Mouse (Mus musculus): ENCODE data around the gene Glod4.
"Not testable (repeated sequence)": the region's sequence is repeated elsewhere in the genome, so short reads cannot be mapped to it uniquely, and the experiment has no call there.

The Glod4 gene

DNA sequence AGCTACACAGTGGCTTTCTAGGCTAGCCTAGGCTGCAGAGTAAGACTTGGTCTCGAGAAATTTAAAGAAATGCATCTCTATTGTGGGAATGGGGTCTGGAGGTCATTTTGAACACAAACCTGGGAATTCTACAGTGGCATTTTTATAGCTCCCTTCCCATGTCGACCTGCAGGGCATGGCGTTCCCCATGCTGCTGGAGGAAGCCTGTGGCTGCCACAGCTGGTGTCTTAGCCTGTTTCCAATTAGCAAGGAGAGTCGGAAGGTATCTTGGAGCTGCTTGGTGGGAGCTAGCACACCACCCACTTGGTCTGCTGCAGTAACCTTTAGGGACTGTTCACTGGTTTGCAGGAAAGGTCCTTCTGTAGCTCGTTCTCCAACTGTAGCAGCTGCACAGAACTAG, 12.6 kb upstream of the Glod4 start:
- no peak for DNase-seq

DNA sequence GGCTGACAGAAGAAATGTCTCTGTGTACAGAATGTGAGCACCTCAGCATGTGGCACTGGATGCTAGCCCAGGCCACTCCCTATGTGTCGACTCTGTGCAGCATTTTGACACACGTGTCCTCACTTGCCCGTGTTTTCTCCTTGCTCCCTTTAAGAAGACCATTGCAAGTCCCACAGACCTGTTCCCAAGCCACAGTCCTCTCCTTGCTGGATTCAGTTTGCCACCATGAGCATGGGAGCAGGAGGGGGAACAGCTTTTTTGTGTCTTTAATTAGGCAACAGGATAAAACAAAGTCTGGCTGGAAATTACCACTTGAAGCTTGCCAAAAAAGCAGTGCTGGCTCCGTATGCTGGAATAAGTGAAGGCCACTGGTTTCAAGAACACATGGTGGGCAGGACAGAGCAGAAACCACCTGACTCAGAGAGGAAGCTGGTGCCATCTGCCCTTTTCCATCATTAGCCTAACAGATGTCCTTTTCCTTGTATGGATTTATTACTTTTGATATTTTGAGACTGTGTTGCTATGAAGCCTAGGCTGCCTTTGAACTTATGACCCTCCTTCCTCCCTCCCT, 12.0 kb upstream of the Glod4 start:
- peak; percentile 71 for DNase-seq

DNA sequence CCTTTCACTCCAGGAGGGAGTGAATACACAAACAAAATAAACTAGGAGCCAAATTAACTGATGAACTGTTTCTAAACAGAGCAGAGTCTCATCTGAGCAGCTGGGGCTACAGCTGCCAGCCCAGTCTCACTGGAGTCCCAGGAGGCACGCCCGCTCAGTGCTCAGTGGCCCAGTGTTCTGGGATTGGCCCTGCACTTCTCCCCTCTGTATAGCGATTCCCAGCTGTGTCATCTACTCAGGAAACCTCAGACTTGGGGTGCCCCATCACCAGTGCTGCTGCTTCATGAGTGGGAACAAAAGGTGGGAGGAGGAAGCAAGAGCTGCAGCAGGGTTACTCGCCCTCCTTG, 10.4 kb upstream of the Glod4 start:
- DNase-seq: no peak

DNA sequence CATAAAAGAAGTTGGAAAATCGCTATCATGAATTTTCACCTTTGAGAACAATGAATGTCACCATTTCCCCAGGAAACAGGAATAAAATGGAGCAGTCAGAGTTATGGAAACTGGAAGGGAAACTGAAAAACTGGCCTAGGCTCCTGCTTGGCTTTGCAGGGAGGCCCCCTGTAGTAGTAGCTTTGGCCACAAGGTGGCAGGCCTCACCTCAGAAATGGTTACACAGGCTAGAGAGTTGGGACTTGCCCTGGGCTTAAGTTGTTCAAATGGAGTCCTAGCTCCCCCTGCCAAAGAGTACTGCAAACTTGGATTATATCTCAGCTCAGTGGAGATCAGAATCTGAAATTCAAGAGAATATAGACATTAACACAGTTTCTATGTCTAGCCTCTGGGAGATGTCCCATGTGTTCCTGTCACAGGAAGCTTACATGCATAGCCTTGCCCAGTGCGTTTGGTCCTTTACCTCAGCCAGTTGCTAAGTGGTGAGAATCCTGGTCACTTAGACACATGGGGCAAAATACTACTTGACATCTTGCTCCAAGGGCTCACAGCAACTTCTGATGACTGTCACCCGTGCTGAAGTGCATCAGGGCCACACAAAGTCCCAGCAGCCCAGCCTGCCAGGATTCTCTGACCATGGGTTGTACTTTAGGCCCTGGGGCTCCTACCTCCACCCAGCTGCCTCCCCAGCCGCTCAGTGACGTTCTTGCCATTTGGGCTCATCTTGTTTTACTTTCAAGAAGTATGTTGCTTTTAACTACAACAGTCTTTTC, 9.8 kb upstream of the Glod4 start:
- peak; percentile 83 for DNase-seq

DNA sequence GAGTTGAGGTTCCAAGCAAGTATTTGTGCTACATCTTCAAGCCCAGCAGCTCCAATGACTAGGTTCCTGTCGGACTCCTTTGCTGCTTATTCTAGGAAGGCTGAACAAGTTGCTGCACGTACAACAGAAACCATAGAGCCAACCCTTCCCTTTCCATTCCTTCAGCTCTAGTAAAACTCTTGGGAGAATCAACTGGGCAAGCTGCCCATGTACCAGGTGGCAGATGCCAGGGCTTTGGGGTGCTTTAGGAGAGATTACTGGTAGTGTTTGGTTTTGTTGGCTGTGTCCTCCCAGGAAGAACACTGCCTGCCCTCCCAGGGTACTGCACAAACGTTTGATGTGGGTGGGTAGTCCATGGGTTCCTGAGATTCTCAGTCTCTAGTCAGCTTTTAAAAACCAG, 8.5 kb upstream of the Glod4 start:
- no peak for DNase-seq

DNA sequence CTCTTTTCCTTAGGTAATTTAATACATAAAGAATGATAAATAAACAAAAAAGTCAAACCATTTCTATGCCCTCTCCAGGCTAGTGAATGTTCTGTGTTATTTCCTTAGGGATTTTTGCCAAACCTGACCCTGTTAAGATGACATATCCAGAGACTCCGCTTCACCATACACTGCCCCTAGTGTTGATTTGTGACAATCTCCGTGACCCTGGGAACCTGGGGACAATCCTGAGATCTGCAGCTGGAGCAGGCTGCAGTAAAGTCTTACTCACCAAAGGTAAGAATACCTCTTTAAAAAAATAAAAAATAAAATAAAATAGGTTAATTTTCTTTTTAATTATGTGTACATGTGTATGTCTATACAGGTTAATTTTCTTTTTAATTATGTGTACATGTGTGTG, 3.7 kb upstream of the Glod4 start:
- DNase-seq: no peak

DNA sequence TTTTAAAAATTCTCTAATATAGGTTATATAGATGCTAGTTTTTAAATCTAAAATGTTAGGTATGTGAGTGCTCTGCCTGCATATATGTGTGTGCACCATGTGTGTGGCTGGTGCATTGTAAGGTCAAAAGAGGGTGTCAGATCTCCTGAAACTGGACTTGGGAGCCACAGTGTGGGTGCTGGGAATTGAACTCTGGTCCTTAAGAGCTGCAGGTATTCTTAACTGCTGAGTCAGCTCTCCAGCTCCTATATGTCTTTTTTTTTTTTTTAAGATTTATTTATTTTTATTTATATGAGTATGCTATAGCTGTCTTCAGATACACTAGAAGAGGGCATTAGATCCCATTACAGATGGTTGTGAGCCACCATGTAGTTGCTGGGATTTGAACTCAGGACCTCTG, 2.9 kb upstream of the Glod4 start:
- DNase-seq: no peak

DNA sequence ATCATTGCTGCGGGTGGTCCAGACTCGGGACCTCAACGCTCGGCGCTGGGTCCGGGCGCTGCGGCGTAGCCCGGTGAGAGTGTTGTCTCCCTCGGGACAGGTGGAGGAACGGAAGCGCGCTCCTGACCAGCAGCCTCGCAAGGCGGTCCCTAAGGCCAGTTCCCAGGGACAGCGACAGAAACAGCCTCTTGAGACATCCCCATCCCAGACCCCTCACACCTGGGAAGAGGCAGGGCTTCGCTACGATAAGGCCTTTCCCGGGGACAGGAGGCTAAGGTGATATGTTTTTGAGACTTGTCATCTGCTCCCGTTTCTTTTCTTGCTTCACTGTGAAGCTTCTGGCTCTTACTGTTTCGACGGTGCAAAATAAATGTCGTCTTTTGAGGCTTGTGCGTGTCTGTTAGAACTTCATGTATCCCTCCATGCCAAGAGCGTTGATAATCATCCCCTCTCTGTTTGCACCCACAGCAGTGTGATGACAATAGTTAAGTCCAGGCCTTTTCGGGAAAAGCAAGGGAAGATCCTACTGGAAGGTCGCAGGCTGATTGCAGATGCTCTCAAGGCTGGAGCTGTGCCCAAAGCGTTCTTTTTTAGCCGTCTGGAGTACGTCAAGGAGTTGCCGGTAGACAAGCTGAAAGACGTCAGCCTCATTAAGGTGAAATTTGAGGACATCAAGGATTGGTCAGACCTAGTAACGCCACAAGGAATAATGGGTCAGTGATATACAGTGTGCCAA, 454 bp upstream of the Glod4 start:
- DNase-seq: no peak

DNA sequence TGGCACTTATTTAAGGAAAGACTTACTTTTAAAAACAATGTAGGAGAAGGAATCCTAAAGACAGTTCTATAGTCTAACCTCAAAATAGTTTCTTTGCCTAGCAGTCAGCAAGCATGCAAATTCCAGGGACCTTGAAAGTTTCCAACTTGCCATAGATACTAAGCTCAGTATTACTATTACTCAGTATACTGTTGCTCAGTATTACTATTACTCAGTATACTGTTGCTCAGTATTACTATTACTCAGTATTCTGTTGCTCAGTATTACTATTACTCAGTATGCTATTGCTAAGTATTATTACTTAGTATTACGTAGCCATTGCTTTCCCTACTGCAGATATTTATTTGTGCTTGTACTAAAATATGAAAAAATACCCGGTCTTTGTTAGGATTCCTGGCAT, 3.8 kb downstream of the Glod4 start:
- no peak for DNase-seq

DNA sequence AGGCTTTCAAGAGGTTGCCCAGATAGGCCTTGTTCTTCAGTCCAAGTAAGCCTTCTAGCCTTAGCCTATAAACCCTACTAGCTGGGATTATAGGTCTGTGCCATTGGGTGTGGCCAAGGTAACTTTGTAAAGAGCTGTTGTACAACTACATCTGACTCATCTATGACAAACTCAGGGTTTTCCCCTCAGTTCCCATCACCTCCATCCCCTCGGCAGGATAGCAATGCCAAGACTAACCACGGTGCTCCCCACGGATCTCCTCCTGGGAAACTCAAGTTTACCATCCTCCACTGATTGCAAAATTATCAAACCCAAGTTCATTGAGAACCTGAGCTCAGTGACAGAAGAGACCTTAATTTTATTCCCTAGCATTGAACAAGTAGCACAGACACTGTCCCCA, 7.4 kb downstream of the Glod4 start:
- DNase-seq: no peak

DNA sequence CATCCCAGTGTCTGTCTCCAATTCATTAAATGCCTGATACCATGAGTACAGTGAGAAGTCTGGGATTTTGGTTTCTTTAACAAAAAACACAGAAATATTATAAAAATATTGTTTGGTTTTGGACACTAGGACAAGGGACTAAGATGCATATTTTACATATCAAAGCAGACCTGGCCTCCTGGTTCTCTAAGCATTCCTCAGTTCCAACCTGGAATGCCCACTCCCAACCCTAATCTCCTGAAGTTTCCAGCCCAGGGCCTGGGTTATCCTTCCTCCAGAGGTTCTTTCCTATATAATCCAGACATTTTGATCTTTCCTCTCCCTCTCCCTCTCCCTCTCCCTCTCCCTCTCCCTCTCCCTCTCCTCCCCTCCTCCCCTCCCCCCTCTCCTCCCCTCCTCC, 18.5 kb downstream of the Glod4 start:
- no peak for DNase-seq

DNA sequence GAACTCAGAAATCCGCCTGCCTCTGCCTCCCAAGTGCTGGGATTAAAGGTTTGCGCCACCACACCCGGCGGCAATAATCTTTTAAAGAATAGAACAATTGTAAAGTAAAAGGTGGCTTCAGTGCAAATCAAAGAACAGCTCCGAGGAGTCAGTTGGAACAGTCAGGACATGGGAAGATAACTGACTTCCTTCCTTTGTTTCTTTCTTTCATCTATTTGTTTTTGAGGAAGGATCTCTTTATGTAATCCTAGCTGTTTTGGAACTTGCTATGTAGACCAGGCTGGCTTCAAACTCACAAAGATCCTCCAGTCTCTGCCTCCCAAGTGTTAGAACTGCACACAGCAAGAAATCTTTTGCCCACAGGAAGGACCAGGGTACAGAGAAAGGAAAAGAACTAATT, 18.9 kb downstream of the Glod4 start:
- DNase-seq: no peak

DNA sequence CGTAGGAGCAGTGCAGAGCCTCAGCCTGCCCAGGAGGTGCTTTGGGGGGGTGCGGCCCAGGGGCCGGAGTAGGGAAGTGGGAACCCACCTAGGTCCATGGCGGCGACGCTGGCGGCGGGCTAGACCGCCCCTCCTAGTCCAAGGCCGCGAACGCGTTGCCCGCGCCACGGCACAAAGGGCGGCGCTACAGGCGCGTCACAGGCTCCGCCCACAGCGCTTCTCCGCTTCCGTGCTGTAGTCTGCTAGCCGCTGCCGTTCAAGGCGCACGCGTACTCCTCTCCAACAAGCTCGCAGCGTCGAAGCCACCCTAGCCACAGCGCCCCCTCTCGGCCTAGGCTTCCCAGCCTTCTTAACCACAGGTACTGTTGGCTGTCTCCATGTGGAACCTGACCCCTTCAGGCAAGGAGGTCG, 26.1 kb downstream of the Glod4 start, which contains the start of the genes Dbil5 and Gemin4:
Gene Dbil5 (plus strand): TSS at position 219 of the 411 bp plus-strand sequence.
Gene Gemin4 (minus strand): TSS at position 275 of the 411 bp plus-strand sequence.
- peak; percentile 97 for DNase-seq

DNA sequence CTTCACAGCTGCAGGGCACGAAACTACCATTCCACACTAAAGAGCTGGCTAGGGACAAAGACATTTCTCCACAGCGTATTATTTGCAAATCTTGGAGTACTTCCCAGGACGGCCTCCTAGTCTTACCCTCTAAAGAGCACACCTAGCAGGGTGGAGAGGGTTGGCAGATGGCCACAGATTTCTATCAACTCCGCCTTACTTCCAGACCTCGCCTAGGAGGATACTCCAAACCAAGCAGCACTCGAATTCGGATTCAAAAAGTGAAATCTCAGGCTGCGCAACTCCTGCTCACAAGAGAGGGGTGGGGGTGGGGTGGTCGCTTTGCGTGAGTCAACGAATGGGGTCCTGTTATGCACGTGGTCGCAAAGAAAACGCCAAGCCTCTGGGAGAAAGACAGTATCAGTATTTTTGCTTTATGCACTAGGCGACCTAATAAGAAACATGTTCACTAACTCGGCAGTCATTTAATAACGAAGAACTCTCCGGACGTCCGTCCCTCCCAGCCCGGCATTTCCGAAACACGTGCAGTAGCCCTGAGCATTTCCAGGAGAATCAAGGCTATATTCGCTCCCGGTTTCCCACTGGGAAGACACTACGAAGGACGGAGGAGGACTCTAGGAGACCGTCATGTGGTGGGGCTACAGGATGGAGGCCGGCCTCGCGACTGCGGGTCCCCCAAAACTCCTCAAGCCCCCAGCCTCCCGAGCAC, 26.7 kb downstream of the Glod4 start:
- DNase-seq: no peak

DNA sequence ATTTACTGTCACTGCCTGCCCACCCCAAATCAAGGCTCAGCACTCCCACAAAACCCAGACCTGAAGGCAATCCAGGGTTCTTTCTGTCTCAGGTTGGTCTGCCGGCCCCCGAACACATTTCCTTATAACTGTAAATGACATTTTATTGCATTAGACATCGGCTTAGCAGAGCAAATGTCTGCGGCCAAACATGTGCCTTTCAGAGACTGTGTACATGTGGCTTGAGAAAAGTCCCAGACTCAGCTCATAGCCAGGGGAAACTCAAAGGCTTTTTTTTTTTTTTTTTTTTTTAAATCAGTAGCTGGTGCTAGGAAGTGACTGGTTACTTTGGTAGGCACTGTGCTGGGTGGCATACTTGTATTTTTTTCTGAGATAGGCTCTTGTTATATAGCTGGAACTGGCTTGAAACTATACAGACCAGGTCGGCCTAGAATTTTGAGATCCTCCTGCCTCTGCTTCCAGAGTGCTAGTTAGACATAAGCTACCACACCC, 27.4 kb downstream of the Glod4 start:
- no peak for DNase-seq

DNA sequence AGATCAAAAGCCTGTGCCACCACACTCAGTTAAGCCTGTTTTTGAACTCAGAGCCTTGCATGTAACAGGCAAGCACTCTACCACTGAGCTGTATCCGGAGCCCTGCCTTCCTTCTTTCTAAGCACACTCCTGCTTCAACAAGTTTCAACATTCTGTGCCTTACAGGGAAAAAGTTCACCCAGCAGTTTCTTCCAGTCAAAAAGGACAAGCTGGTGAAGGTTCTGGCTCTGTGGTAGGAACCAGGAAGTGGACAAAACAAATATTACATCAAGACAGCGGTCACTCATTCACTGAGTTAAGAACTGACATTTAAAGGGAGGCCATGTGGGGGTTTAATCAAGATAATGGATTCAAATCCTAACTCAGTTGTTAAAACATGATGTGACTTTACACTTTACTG, 28.5 kb downstream of the Glod4 start:
- DNase-seq: no peak

DNA sequence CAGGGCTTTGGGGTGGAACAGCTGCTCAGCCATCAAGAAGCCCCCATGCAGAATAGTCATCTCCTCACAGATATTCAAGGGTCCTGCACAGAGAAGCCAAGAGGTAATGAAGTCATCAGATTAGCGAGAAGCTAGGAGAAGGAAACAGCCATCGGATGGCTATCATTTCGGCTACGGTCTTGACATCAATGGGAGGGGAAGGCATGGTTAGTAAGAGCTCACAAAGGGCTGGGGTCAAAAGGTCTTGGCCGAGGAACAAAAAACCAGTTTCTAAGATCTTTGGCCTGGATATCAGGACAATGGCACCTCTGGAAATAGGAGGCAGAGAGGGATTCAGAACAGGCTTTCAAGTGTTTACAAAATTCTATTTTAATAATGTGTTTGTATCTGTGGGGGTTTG, 29.7 kb downstream of the Glod4 start:
- no peak for DNase-seq

DNA sequence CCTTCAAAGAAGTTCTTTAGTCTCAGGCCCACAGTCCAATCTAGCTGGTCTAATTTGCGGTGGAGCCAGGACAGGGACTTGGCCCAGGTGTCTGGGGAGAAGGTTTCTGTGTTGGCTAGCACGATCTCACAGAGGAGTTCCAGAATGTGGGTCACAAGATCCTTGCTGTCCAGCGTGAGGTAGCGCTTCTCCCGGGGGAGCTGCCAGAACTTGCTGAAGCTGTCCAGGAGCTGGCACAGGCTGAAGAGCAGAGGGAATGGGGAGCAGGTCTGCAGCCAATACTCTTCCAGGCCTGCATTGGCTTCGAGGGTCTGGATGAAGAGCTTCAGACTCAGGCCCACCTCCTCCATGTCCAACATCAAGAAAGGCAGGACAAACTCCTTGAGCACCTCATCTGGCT, 31.9 kb downstream of the Glod4 start:
- DNase-seq: not testable (repeated sequence)

DNA sequence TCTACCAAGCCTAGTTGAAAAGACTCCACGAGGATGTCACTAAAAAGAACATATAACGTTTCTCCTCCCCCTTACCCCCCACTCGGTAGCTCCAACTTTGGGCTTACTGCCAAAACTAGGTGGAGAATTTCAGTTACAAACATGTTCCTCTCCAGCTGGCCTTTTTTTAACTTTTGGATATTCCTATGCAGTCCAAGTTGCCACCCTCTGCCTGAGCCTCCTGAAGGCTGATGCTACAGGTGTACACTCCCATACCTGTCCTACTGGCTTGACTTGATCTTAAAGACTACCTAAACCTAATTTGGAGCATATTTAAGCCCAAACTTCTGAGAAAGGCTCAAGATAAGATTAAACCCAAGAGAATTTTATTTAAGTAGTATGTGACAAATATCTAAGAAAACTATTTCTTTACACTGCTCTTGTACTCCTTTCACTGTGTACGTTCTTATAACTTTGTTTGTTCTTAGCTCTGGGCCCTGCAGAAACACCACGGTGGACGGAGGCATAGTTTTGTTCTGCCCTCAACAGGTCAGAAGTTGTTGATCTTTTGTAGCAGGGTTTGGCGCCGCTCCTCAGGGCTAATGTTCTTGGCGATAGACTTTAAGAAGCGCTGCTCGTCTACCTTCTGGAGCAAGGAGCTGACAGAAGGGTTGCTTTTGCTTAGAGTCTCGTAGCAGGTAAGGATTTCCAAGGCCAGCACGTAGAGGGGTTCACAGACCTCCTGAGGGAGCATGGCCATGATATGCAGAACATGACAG, 33.1 kb downstream of the Glod4 start:
- DNase-seq: no peak

DNA sequence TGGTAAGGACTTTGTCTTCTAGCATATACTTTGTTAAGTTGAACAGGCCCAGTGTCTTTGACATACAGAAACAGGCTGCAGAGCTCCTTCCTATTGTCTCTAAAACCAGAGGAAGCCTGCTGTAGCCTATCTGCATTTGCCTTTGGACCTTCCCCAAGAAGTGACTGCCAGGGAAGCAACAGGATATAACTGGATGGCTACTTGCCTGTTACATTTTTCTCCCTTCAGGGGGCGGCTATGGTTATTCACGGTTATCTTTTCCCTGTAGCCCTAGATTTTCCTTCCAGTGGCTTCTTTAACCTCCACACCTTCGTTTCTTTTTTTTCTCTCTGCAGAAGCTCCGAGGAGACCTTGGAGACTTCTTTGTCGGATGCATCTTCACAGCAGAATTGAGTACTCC, 36.7 kb downstream of the Glod4 start:
- no peak for DNase-seq

DNA sequence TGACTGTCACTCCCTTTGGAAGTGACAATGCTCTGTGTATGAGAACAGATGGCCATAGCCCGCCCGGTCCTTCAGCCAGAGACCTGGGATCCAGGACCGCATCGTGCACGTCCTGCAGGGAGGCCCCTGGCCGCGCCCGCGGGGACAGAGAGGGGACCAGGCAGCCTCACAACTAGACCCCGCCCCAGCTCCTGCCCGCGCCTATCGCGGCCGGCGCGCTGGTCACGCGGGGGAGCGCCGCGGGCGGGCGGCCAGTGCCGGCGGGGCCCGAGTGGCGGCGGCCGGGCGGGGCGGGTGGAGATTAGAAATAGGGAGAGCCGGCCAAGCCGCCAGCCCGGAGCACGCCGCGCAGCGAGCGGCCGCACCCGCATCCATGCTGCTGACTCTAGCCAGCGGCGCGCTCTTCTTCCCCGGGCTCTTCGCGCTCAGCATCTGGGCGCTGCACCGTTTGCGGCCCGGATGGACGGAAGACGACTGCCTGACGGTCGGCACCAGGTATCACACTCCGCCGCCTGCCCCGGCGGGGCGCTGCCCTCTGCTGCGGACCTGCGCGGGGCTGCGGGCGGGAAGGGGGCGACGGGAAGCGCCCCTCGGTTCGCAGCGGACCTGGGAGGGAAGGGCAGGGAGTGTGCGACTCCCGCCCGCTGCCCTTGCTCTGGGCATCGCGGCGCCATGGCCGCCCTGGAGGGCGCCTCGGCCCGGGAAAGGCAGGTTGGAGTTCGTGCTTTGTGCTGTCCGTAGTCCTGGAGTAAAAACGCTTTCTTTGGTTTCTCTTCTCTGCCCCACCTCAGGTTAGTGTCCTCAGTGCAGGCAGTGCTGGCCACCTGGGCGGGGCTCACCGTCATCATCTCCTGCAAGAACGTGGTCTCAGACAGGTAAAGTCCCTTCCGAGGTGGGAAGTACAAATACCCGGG, 41.5 kb downstream of the Glod4 start:
- DNase-seq: peak; percentile 88
